Mouse (Mus musculus) CD4-positive helper T cell, adult 2 months (primary cell): ENCODE data around the gene Doc2g.

Source experiments
- DNase-seq: peaks from one replicate; pipeline ENCODE4 v3.0.0-alpha.2; 2012; ENCODE audit warnings: low read depth, missing footprints, low spot score

Gene Doc2g

GRCm38 (mm10) chr19:4051741-4052515 is 48.8 kb downstream of the Doc2g start:
- DNase-seq, result peak; percentile 75

GRCm38 (mm10) chr19:4052516-4053030 is 49.5 kb downstream of the Doc2g start:
- peak; percentile 69 for DNase-seq

GRCm38 (mm10) chr19:4054613-4055012 is 51.5 kb downstream of the Doc2g start:
- no peak for DNase-seq

- DNase-seq, result no peak
Measured at GRCm38 (mm10) chr19:4055216-4055946, 52.3 kb downstream of the Doc2g start.

GRCm38 (mm10) chr19:4055947-4056693 is 53.0 kb downstream of the Doc2g start:
- no peak for DNase-seq
